ENCODE assay signal across 8 mouse cellular contexts in genomic region chr7:100302316-100302715, GRCm38 (mm10). TPM values are rescaled to one million over a fixed set of nuclear protein-coding genes. Genes with fewer than 3 reads are reported as not detected.
DNase-seq lines count a peak whose midpoint lies in the region; ATAC-seq and TF ChIP-seq lines count a peak whose summit lies in the region.

No protein-coding gene starts in this region.

- TF ChIP-seq CTCF in heart, postnatal 0 days (IDR thresholded peaks at IDR 0.05; ENCODE audit: low read depth), result no peak
- TF ChIP-seq CTCF in stomach, postnatal 0 days (IDR thresholded peaks at IDR 0.05; ENCODE audit: low read depth), result no peak

- no peak for ATAC-seq in hindbrain, embryonic 14.5 days (ENCODE audit: low FRiP score)
- no peak for ATAC-seq in hindbrain, embryonic 11.5 days (ENCODE audit: low FRiP score)
- peak; percentile 86 for ATAC-seq in embryonic facial prominence, embryonic 14.5 days (ENCODE audit: low read depth)
- ATAC-seq in heart, postnatal 0 days (ENCODE audit: insufficient read depth, low read depth), result peak; percentile 83
- ATAC-seq in limb, embryonic 15.5 days (ENCODE audit: insufficient number of reproducible peaks, low FRiP score, low TSS enrichment, low read depth), result peak; percentile 76
- peak; percentile 86 for ATAC-seq in stomach, postnatal 0 days (ENCODE audit: low FRiP score, low TSS enrichment)
- ATAC-seq in megakaryocyte progenitor cell, adult 5-6 weeks (replicated peaks; ENCODE audit: poor library complexity), result no peak

- no peak for TF ChIP-seq EP300 in heart, postnatal 0 days (IDR thresholded peaks at IDR 0.05; ENCODE audit: low read depth)
- TF ChIP-seq EP300 in stomach, postnatal 0 days (optimal IDR thresholded peaks at IDR 0.05), result no peak

- no peak overlapping the region for H3K4me2 ChIP-seq in hindbrain, embryonic 14.5 days (replicated peaks)
- no peak overlapping the region for H3K4me2 ChIP-seq in hindbrain, embryonic 11.5 days (replicated peaks; ENCODE audit: low read depth, low read length)
- no peak overlapping the region for H3K4me2 ChIP-seq in embryonic facial prominence, embryonic 14.5 days (ENCODE audit: low read depth, low read length)
- H3K4me2 ChIP-seq in heart, postnatal 0 days (ENCODE audit: low read depth, low read length), result no peak overlapping the region
- H3K4me2 ChIP-seq in limb, embryonic 15.5 days, result no peak overlapping the region
- no peak overlapping the region for H3K4me2 ChIP-seq in stomach, postnatal 0 days (replicated peaks; ENCODE audit: low read depth)

- no peaks in the 10 kb centered on the region for H3K36me3 ChIP-seq in hindbrain, embryonic 14.5 days (replicated peaks; ENCODE audit: control insufficient read depth, insufficient read depth)
- H3K36me3 ChIP-seq in hindbrain, embryonic 11.5 days (ENCODE audit: control insufficient read depth, insufficient read depth, low read length), result no peaks in the 10 kb centered on the region
- H3K36me3 ChIP-seq in embryonic facial prominence, embryonic 14.5 days (ENCODE audit: control insufficient read depth, insufficient read depth, low read length), result peaks cover 19% of the 10 kb centered on the region; the same call in 1 of the 2 replicates
- H3K36me3 ChIP-seq in heart, postnatal 0 days (replicated peaks; ENCODE audit: control insufficient read depth, insufficient read depth, low read length), result no peaks in the 10 kb centered on the region
- no peaks in the 10 kb centered on the region for H3K36me3 ChIP-seq in limb, embryonic 15.5 days
- H3K36me3 ChIP-seq in stomach, postnatal 0 days (ENCODE audit: control insufficient read depth, insufficient read depth, low read length), result no peaks in the 10 kb centered on the region

- no peak overlapping the region for H3K9ac ChIP-seq in hindbrain, embryonic 14.5 days
- H3K9ac ChIP-seq in hindbrain, embryonic 11.5 days (ENCODE audit: low read depth, low read length), result no peak overlapping the region
- H3K9ac ChIP-seq in embryonic facial prominence, embryonic 14.5 days (ENCODE audit: low read depth, low read length), result no peak overlapping the region
- H3K9ac ChIP-seq in heart, postnatal 0 days (replicated peaks; ENCODE audit: low read depth, low read length), result no peak overlapping the region
- H3K9ac ChIP-seq in limb, embryonic 15.5 days, result no peak overlapping the region
- no peak overlapping the region for H3K9ac ChIP-seq in stomach, postnatal 0 days (ENCODE audit: low read length)

- no peak overlapping the region for H3K4me3 ChIP-seq in hindbrain, embryonic 14.5 days (replicated peaks; ENCODE audit: low read length)
- no peak overlapping the region for H3K4me3 ChIP-seq in hindbrain, embryonic 11.5 days (ENCODE audit: low read depth, low read length)
- H3K4me3 ChIP-seq in embryonic facial prominence, embryonic 14.5 days (ENCODE audit: low read depth, low read length), result no peak overlapping the region
- no peak overlapping the region for H3K4me3 ChIP-seq in heart, postnatal 0 days (ENCODE audit: low read depth, low read length)
- no peak overlapping the region for H3K4me3 ChIP-seq in limb, embryonic 15.5 days
- H3K4me3 ChIP-seq in stomach, postnatal 0 days (ENCODE audit: low read depth, low read length), result no peak overlapping the region

- H3K27me3 ChIP-seq in hindbrain, embryonic 14.5 days (ENCODE audit: control insufficient read depth, insufficient read depth, low read length), result no peaks in the 10 kb centered on the region
- H3K27me3 ChIP-seq in hindbrain, embryonic 11.5 days (ENCODE audit: control insufficient read depth, insufficient read depth, low read length), result no peaks in the 10 kb centered on the region
- no peaks in the 10 kb centered on the region for H3K27me3 ChIP-seq in embryonic facial prominence, embryonic 14.5 days (replicated peaks; ENCODE audit: control insufficient read depth, insufficient read depth, low read length)
- no peaks in the 10 kb centered on the region for H3K27me3 ChIP-seq in heart, postnatal 0 days (ENCODE audit: control insufficient read depth, insufficient read depth, low read length)
- H3K27me3 ChIP-seq in limb, embryonic 15.5 days, result no peaks in the 10 kb centered on the region
- H3K27me3 ChIP-seq in stomach, postnatal 0 days (ENCODE audit: control insufficient read depth, insufficient read depth, low read length), result no peaks in the 10 kb centered on the region

- no peak for DNase-seq in hindbrain, embryonic 14.5 days (ENCODE audit: low spot score)
- no peak for DNase-seq in hindbrain, embryonic 11.5 days (ENCODE audit: low spot score)
- peak; percentile 88 for DNase-seq in embryonic facial prominence, embryonic 14.5 days (ENCODE audit: low spot score)
- peak; percentile 83 for DNase-seq in heart, postnatal 0 days (ENCODE audit: low spot score)
- DNase-seq in stomach, postnatal 0 days (ENCODE audit: low spot score), result peak; percentile 64
- no peak for DNase-seq in kidney, adult 11 months

- peaks cover 2% of the 10 kb centered on the region for H3K4me1 ChIP-seq in hindbrain, embryonic 14.5 days (replicated peaks; ENCODE audit: control insufficient read depth, insufficient read depth, low read length)
- no peaks in the 10 kb centered on the region for H3K4me1 ChIP-seq in hindbrain, embryonic 11.5 days (replicated peaks; ENCODE audit: control insufficient read depth, insufficient read depth, low read length)
- H3K4me1 ChIP-seq in embryonic facial prominence, embryonic 14.5 days (ENCODE audit: control insufficient read depth, insufficient read depth, low read length), result peaks cover 4% of the 10 kb centered on the region; the same call in 1 of the 2 replicates
- peaks cover 16% of the 10 kb centered on the region for H3K4me1 ChIP-seq in heart, postnatal 0 days (ENCODE audit: control insufficient read depth, insufficient read depth)
- peaks cover 11% of the 10 kb centered on the region; the same call in 1 of the 2 replicates for H3K4me1 ChIP-seq in limb, embryonic 15.5 days
- peaks cover 3% of the 10 kb centered on the region; the same call in 1 of the 2 replicates for H3K4me1 ChIP-seq in stomach, postnatal 0 days (replicated peaks; ENCODE audit: control insufficient read depth, insufficient read depth)

- H3K9me3 ChIP-seq in hindbrain, embryonic 14.5 days (ENCODE audit: control insufficient read depth, low read length), result no peaks in the 10 kb centered on the region
- no peaks in the 10 kb centered on the region for H3K9me3 ChIP-seq in hindbrain, embryonic 11.5 days (ENCODE audit: control insufficient read depth, low read length)
- no peaks in the 10 kb centered on the region for H3K9me3 ChIP-seq in embryonic facial prominence, embryonic 14.5 days (ENCODE audit: control insufficient read depth, low read length)
- no peaks in the 10 kb centered on the region for H3K9me3 ChIP-seq in heart, postnatal 0 days (replicated peaks; ENCODE audit: control insufficient read depth, low read length)
- H3K9me3 ChIP-seq in limb, embryonic 15.5 days, result no peaks in the 10 kb centered on the region
- no peaks in the 10 kb centered on the region for H3K9me3 ChIP-seq in stomach, postnatal 0 days (ENCODE audit: control insufficient read depth, low read length)

- H3K27ac ChIP-seq in hindbrain, embryonic 14.5 days, result peak overlapping the region; percentile 28; the same call in 1 of the 2 replicates
- no peak overlapping the region for H3K27ac ChIP-seq in hindbrain, embryonic 11.5 days (ENCODE audit: low read depth, low read length)
- peak overlapping the region; percentile 87 for H3K27ac ChIP-seq in embryonic facial prominence, embryonic 14.5 days (replicated peaks; ENCODE audit: low read depth, low read length)
- H3K27ac ChIP-seq in heart, postnatal 0 days (ENCODE audit: low read depth), result peak overlapping the region; percentile 69
- H3K27ac ChIP-seq in limb, embryonic 15.5 days, result peak overlapping the region; percentile 80
- H3K27ac ChIP-seq in stomach, postnatal 0 days (replicated peaks), result 0 out of 2 replicates have a peak overlapping the region, but pooled peaks have one; percentile 30

- WGBS in hindbrain, embryonic 14.5 days, result 77% methylated on average over 4 of the region's 4 CpGs
- 74% methylated on average over 4 of the region's 4 CpGs for WGBS in hindbrain, embryonic 11.5 days
- WGBS in embryonic facial prominence, embryonic 14.5 days, result 49% methylated on average over 4 of the region's 4 CpGs
- WGBS in heart, postnatal 0 days, result 30% methylated on average over 4 of the region's 4 CpGs
- WGBS in limb, embryonic 15.5 days, result 39% methylated on average over 4 of the region's 4 CpGs
- WGBS in stomach, postnatal 0 days, result 14% methylated on average over 4 of the region's 4 CpGs

RNA-seq across cellular contexts. Expression of gene P4ha3, which starts 17.0 kb away (rescaled TPM):
- polyA plus RNA-seq in hindbrain, embryonic 14.5 days (2014; fragmentation: Nextera tagmentation; extraction: Ambion mirVana), result 10.5 and 12.6 TPM in 2 replicates
- 7.4 and 9.6 TPM in 2 replicates for polyA plus RNA-seq in hindbrain, embryonic 11.5 days (2014; fragmentation: Nextera tagmentation; extraction: Ambion mirVana)
- polyA plus RNA-seq in embryonic facial prominence, embryonic 14.5 days (2014; fragmentation: Nextera tagmentation; extraction: Ambion mirVana), result 24.5 and 26.0 TPM in 2 replicates
- total RNA-seq in heart, postnatal 0 days (2014; rRNA removed; ENCODE audit: low replicate concordance), result 5.5 and 10.4 TPM in 2 replicates
- 1.8 and 2.4 TPM in 2 replicates for polyA plus RNA-seq in heart, postnatal 0 days (2015; fragmentation: Nextera tagmentation; extraction: Ambion mirVana)
- 24.0 and 28.1 TPM in 2 replicates for polyA plus RNA-seq in limb, embryonic 15.5 days (2015; fragmentation: Nextera tagmentation; extraction: Ambion mirVana)
- 1.2 and 1.4 TPM in 2 replicates for polyA plus RNA-seq in stomach, postnatal 0 days (2015; fragmentation: Nextera tagmentation; extraction: Ambion mirVana)
- 0.22 TPM in 1 of 2 replicates, not detected in the other for total RNA-seq in megakaryocyte progenitor cell, adult 5-6 weeks (2015)
- total RNA-seq in megakaryocyte progenitor cell, adult 5-6 weeks (2017), result not detected in 2 replicates

Comparison
In these comparisons a context has a peak if more than half of its experiments do, and no peak if none do; other contexts are left out.
1. ATAC-seq: peak in embryonic facial prominence, embryonic 14.5 days (single experiment), heart, postnatal 0 days (single experiment), limb, embryonic 15.5 days (single experiment) and stomach, postnatal 0 days (single experiment); none in hindbrain, embryonic 14.5 days (single experiment), hindbrain, embryonic 11.5 days (single experiment) and megakaryocyte progenitor cell, adult 5-6 weeks (single experiment).
2. DNase-seq: peak in embryonic facial prominence, embryonic 14.5 days (single experiment), heart, postnatal 0 days (single experiment) and stomach, postnatal 0 days (single experiment); none in hindbrain, embryonic 14.5 days (single experiment), hindbrain, embryonic 11.5 days (single experiment) and kidney, adult 11 months (single experiment).